Mouse (Mus musculus) hindbrain, embryonic 14.5 days (tissue): ENCODE measurements around the gene Surf2. TPM values are rescaled to one million over a fixed set of nuclear protein-coding genes. Genes with fewer than 3 reads are reported as not detected.
A peak's percentile ranks its signal among the peaks of the same experiment; 100 is the strongest.
"Not testable (repeated sequence)": the region's sequence is repeated elsewhere in the genome, so short reads cannot be mapped to it uniquely, and the experiment has no call there.

Experiments
- ATAC-seq: fragments of 200-750 bp; cut with Nextera tagmentation; 2 replicates; pipeline ENCODE4 v1.8.0; 2017; ENCODE audit warnings: moderate number of reproducible peaks, mild to moderate bottlenecking, moderate TSS enrichment, moderate library complexity; ENCODE audit not compliant: low FRiP score
- DNase-seq: peaks from one replicate; pipeline ENCODE4 v3.0.0-alpha.2; 2015; ENCODE audit warnings: low spot score
- H3K27ac ChIP-seq: fragments of 300-500 bp; sonication (generic); 2 replicates; pipeline ENCODE4 v1.5.1; 2014; ENCODE audit warnings: mild to moderate bottlenecking, moderate library complexity
- H3K27me3 ChIP-seq: fragments of 300-500 bp; sonication (generic); 2 replicates; pipeline ENCODE4 v1.6.1; 2014; ENCODE audit warnings: mild to moderate bottlenecking, low read length, mixed read lengths; ENCODE audit not compliant: control insufficient read depth, insufficient read depth
- H3K36me3 ChIP-seq: fragments of 300-500 bp; sonication (generic); replicated peaks from 2 replicates; pipeline ENCODE4 v1.6.1; 2014; ENCODE audit not compliant: control insufficient read depth, insufficient read depth
- H3K4me1 ChIP-seq: fragments of 300-500 bp; sonication (generic); replicated peaks from 2 replicates; pipeline ENCODE4 v1.6.1; 2014; ENCODE audit warnings: antibody characterized with exemption, low read length, mixed read lengths; ENCODE audit not compliant: control insufficient read depth, insufficient read depth
- H3K4me2 ChIP-seq: fragments of 300-500 bp; sonication (generic); replicated peaks from 2 replicates; pipeline ENCODE4 v1.6.1; 2014; ENCODE audit warnings: mild to moderate bottlenecking, moderate library complexity
- H3K4me3 ChIP-seq: fragments of 300-500 bp; sonication (generic); replicated peaks from 2 replicates; pipeline ENCODE4 v1.5.1; 2014; ENCODE audit warnings: mild to moderate bottlenecking, low read length
- H3K9ac ChIP-seq: fragments of 300-500 bp; sonication (generic); 2 replicates; pipeline ENCODE4 v1.6.1; 2014
- H3K9me3 ChIP-seq: fragments of 300-500 bp; sonication (generic); 2 replicates; pipeline ENCODE4 v1.6.1; 2016; ENCODE audit warnings: low read length; ENCODE audit not compliant: control insufficient read depth
- WGBS: fragments of 180-500 bp; shearing (Covaris S2); extraction: QIAGEN DNeasy Blood & Tissue Kit; methylation state at CpG from one replicate; pipeline ENCODE4 v1.1.7; 2014; 5-methylcytosine and 5-hydroxymethylcytosine counted together
- polyA plus RNA-seq: library from polyadenylated mRNA; unstranded; fragments of >200 nt; fragmentation: Nextera tagmentation; extraction: Ambion mirVana; gene quantifications from 2 replicates; pipeline ENCODE4 v1.2.1, GENCODE M21; 2014

The Surf2 gene
- 44.1 and 45.2 TPM in 2 replicates for polyA plus RNA-seq

DNA sequence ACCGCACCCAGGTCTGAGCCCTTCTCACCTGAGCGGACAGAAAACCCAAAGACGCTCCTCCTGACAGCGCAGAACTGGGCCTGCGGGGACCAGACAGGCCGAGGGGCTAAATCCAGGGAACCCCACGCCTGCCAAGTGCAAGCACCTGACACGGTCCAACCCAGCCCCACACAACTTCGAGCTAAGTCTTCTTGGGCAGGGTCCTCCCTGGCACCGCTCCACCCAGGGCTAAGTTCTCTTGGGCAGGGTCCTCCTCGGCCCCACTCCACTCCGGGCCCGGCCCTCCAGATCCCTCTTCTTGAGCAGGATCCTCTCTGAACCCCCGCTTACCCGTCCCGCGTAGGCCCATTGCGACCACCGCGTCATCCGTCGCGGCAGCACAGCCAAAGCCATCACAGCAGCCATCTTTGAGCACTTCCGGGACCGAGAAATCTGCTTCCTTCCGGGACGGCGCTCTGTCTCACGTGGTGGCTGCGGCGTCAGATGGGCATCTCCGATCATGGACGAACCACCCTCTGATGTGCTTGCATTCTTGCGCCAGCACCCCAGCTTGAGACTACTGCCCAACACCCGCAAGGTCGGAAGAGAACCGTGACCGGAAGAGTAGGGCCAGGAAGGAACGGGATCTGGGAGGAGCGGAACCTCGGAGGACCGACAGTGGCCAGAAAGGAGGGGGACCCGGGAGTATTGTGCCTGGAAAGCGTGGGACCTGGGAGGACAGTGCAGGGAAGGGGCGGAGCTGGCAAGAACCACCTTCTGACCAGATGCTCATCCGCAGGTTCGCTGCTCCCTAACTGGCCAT, at the start of gene Surf2, which contains the start of gene Surf1:
Surf2 (plus strand) TSS at position 441 of the 802 bp plus-strand sequence.
Surf1 (minus strand) TSS at position 604 of the 802 bp plus-strand sequence.
- Histone ChIP-seq H3K4me3 (peak within 1 kb of the TSS; percentile 58), H3K4me1 (peaks cover 31% of the 10 kb centered on the region), H3K27ac (peak within 1 kb of the TSS; percentile 58), H3K36me3 (peaks cover 69% of the 10 kb centered on the region), H3K27me3 (no peaks in the 10 kb centered on the region), H3K9me3 (no peaks in the 10 kb centered on the region), H3K4me2 (peak within 1 kb of the TSS; percentile 88), H3K9ac (peak within 1 kb of the TSS; percentile 63)
- DNase-seq (peak; percentile 82), ATAC-seq (peak; percentile 85)
- WGBS: 1% methylated on average over 47 of the region's 47 CpGs

GRCm38 (mm10) chr2:26870666-26871065, 45.5 kb upstream of the Surf2 start:
- no peak overlapping the region for H3K4me2 ChIP-seq
- H3K27me3 ChIP-seq: no peaks in the 10 kb centered on the region
- no peaks in the 10 kb centered on the region for H3K4me1 ChIP-seq
- WGBS: 70% methylated on average over 6 of the region's 6 CpGs
- H3K27ac ChIP-seq: no peak overlapping the region
- H3K36me3 ChIP-seq: no peaks in the 10 kb centered on the region
- DNase-seq (no peak), ATAC-seq (no peak)
- H3K4me3 ChIP-seq: no peak overlapping the region
- H3K9ac ChIP-seq: no peak overlapping the region
- H3K9me3 ChIP-seq: no peaks in the 10 kb centered on the region

- Histone ChIP-seq H3K27ac (no peak overlapping the region), H3K27me3 (no peaks in the 10 kb centered on the region), H3K4me1 (no peaks in the 10 kb centered on the region), H3K4me2 (no peak overlapping the region), H3K4me3 (no peak overlapping the region), H3K9ac (no peak overlapping the region), H3K9me3 (0 out of 2 replicates have a peak, but pooled peaks cover under 1% of the 10 kb centered on the region), H3K36me3 (no peaks in the 10 kb centered on the region)
- ATAC-seq (no peak), DNase-seq (no peak)
These were observed 37.6 kb upstream of the Surf2 start for GRCm38 (mm10) chr2:26878571-26878970.

- DNase-seq, H3K9ac ChIP-seq, ATAC-seq, H3K4me3 ChIP-seq, H3K4me1 ChIP-seq, H3K9me3 ChIP-seq, H3K27ac ChIP-seq, H3K4me2 ChIP-seq, H3K27me3 ChIP-seq: not testable (repeated sequence)
- peaks cover 20% of the 10 kb centered on the region for H3K36me3 ChIP-seq
- 78% methylated on average over 2 of the region's 2 CpGs for WGBS
These were observed 30.6 kb upstream of the Surf2 start for GRCm38 (mm10) chr2:26885541-26885940.

DNA sequence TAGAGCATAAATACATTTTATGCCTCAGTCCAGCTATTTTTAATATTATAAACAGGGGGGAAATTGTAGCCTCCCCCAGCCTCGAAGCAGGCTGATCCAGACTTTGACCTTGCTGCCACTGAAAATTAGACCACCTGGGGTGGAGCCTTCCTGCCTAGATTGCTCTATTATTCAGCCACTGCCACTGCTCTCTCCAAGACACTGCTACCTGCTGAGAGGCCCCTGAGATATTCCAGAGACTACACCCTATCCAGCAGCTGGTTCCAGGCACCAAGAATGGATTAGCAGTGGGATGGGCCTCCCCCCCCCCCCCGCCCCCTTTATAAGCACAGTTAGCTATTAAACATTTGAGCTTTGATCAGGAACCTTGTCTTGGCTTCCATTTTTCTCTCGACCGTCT, 30.0 kb upstream of the Surf2 start:
- not testable (repeated sequence) for H3K4me2 ChIP-seq, H3K9me3 ChIP-seq, H3K4me1 ChIP-seq, H3K9ac ChIP-seq, DNase-seq, H3K4me3 ChIP-seq, ATAC-seq, H3K27ac ChIP-seq, H3K27me3 ChIP-seq
- H3K36me3 ChIP-seq: peaks cover 26% of the 10 kb centered on the region
- 51% methylated on average over 4 of the region's 4 CpGs for WGBS

DNA sequence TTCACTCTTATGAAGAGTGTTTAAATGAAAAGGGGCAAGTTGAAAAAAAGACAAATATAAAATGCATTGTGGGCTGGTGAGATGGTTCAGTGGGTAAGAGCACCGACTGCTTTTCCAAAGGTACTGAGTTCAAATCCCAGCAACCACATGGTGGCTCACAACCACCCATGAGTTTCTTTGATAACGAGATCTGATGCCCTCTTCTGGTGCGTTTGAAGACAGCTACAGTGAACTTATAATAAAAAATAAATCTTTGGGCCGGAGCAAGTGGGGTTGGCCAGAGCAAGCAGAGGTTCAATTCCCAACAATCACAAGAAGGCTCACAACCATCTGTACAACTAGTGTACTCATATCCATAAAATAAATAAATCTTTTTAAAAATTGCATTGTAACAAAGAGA, 20.3 kb upstream of the Surf2 start:
- no peak overlapping the region for H3K4me3 ChIP-seq
- peaks cover 89% of the 10 kb centered on the region for H3K36me3 ChIP-seq
- no peak overlapping the region for H3K4me2 ChIP-seq
- H3K9ac ChIP-seq: no peak overlapping the region
- DNase-seq (no peak), ATAC-seq (no peak)
- H3K27ac ChIP-seq: no peak overlapping the region
- no peaks in the 10 kb centered on the region for H3K9me3 ChIP-seq
- no peaks in the 10 kb centered on the region for H3K4me1 ChIP-seq
- WGBS: 93% methylated on average over 4 of the region's 4 CpGs
- no peaks in the 10 kb centered on the region for H3K27me3 ChIP-seq

DNA sequence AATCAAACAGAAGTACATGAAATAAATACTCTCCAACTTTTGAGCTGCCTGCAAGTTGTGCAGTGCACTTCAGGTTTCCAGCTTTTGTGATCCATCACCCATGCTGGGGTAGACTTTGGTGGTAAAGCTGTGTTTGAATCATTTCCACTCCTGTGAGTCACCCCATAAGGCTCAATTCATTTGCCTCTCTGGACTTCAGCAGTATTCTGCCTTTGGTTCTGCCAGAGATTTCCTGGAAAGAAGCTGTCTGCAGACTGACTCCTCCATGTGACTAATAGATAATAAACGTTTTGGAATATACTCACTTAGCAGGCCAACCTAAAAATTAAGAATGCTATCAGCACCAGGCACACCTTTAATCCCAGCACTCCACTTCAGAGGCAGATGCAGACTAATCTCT, 15.4 kb upstream of the Surf2 start:
- no peak for ATAC-seq
- Histone ChIP-seq H3K4me2 (no peak overlapping the region), H3K36me3 (peaks cover 60% of the 10 kb centered on the region), H3K4me3 (no peak overlapping the region), H3K9ac (no peak overlapping the region), H3K27ac (no peak overlapping the region), H3K4me1 (peaks cover 16% of the 10 kb centered on the region), H3K9me3 (no peaks in the 10 kb centered on the region), H3K27me3 (no peaks in the 10 kb centered on the region)
- 83% methylated on average over 1 of the region's 1 CpGs for WGBS
- no peak for DNase-seq

DNA sequence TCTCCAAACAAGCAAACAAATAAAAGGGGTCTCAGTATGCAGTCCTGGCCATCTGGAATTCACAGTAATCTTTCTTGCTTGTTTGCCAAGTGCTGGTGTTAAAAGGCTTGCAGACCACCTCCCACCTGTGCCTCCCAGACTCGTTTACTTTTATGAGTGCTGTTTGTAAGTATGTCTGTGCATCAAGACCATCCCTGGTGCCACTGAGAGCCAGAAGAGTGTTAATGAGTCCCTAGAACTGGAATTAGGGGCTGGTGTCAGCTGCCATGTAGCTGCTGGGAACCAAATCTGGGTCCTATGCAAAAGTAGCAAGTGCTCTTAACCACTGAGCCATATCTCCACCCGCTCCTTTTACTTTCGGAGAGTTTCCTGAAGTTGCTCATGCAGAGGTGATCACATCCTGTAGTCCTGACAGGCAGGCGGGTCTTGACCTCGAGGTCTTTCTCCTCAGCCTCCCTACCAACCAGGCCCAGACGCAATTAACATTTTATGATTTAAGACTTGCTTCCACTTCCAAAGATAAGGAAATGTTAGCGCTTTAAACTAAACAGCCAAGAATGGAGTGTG, 14.2 kb upstream of the Surf2 start:
- no peak for DNase-seq
- peaks cover 16% of the 10 kb centered on the region for H3K4me1 ChIP-seq
- no peak for ATAC-seq
- no peaks in the 10 kb centered on the region for H3K27me3 ChIP-seq
- WGBS: 18% methylated on average over 7 of the region's 7 CpGs
- peak overlapping the region; percentile 64 for H3K4me2 ChIP-seq
- H3K27ac ChIP-seq: no peak overlapping the region
- peak overlapping the region; percentile 64 for H3K4me3 ChIP-seq
- peaks cover 60% of the 10 kb centered on the region for H3K36me3 ChIP-seq
- peak overlapping the region; percentile 77 for H3K9ac ChIP-seq
- H3K9me3 ChIP-seq: no peaks in the 10 kb centered on the region

GRCm38 (mm10) chr2:26902467-26903220, 13.5 kb upstream of the Surf2 start, which contains the start of gene Surf6:
Gene Surf6, minus strand, starts transcription at chr2:26902879.
- H3K4me3 ChIP-seq: peak within 1 kb of the TSS; percentile 64
- peak within 1 kb of the TSS; percentile 77 for H3K9ac ChIP-seq

More at GRCm38 (mm10) chr2:26902467-26903220, 13.5 kb upstream of the Surf2 start, which contains the start of gene Surf6:
- Histone ChIP-seq H3K27ac (peak within 1 kb of the TSS; percentile 92), H3K36me3 (peaks cover 60% of the 10 kb centered on the region), H3K9me3 (no peaks in the 10 kb centered on the region), H3K27me3 (no peaks in the 10 kb centered on the region), H3K4me1 (peaks cover 19% of the 10 kb centered on the region), H3K4me2 (peak within 1 kb of the TSS; percentile 64)
- DNase-seq: peak; percentile 94
- ATAC-seq: peak; percentile 96
- WGBS: under 1% methylated on average over 41 of the region's 41 CpGs
